Mouse (Mus musculus): ENCODE data around the gene Adamts1. TPM values are rescaled to one million over a fixed set of nuclear protein-coding genes. Genes with fewer than 3 reads are reported as not detected.

Adamts1 gene
- polyA plus RNA-seq, 1 experiment, result 0.47 TPM

DNA sequence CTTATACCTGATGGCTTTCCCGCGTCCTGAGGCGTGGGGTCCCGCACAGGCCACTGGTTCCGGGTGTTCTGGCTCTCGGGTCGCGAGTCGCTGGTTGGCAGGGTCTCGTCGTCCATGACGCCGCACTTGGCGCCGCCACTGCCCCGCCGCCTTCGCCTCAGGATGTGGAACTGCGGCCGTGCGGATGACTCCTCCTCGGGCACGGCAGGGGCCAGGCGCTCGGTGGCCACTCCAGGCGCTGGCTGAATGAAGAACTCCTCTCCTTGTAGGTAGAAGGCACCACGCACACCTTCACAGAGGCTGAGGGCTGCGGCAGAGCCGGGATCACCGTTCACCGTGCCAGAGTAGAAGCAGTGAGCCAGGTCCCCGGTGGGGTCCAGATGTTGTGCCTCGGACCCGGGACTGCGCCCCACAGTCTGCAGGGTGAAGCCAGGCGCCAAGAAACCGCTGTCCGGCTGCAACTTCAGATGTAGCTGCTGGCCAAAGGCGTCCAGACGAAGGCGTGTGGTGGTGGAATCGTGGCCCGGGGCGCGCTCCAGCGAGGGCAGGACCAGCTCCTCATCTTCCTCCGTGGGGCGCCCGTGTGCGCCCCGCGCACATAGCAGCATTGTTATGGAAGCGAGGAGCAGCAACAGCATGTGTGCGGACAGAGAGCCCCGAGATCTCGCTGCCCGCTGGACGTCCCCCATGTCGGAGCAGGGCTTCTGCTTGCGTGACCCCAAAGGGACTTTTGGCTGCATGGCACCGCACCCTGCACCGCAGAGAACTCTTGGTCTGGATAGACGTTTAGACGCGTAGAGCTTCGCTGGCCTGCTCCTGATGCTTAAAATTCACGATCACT is 722 bp downstream of the Adamts1 start:
- Histone ChIP-seq H3K4me1 (ENCODE audit: control insufficient read depth, insufficient read depth, low read length) (0 out of 2 replicates have a peak, but pooled peaks cover 2% of the 10 kb centered on the region), H3K27ac (ENCODE audit: insufficient read depth, low read depth, low read length) (0 out of 2 replicates have a peak overlapping the region, but pooled peaks have one; percentile 15), H3K4me3 (ENCODE audit: insufficient read depth, low read length) (peak overlapping the region; percentile 60)
- TF ChIP-seq CTCF (IDR thresholded peaks at IDR 0.05; ENCODE audit: low read depth, low read length) (no peak), POLR2A (IDR thresholded peaks at IDR 0.05; ENCODE audit: borderline replicate concordance, low read depth, low read length) (no peak)

DNA sequence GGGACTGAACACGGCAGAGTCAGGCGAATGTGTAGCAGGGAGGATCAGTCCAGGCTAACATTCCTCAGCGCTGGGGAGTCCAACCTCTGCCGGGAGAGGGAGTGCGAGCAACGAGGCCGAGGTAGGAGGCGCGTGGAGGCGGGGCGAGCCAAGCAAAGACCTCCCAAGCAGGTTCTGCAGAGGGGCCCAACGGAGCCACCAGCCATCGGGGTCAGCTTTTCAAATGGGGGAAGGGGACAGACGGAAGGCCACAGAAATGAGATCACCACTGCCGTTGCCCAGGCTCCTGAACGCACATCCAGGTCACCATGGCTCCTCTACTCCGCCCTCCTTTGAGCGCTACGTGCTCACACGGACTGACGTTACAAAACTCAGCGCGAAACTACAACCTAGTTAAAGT is 1.7 kb downstream of the Adamts1 start:
- TF ChIP-seq POLR2A (IDR thresholded peaks at IDR 0.05; ENCODE audit: borderline replicate concordance, low read depth, low read length), result no peak
- no peak for TF ChIP-seq CTCF (IDR thresholded peaks at IDR 0.05; ENCODE audit: low read depth, low read length)
- 0 out of 2 replicates have a peak, but pooled peaks cover 2% of the 10 kb centered on the region for H3K4me1 ChIP-seq (ENCODE audit: control insufficient read depth, insufficient read depth, low read length)
- H3K27ac ChIP-seq (ENCODE audit: insufficient read depth, low read depth, low read length), result 0 out of 2 replicates have a peak overlapping the region, but pooled peaks have one; percentile 0
- peak overlapping the region; percentile 60 for H3K4me3 ChIP-seq (ENCODE audit: insufficient read depth, low read length)

DNA sequence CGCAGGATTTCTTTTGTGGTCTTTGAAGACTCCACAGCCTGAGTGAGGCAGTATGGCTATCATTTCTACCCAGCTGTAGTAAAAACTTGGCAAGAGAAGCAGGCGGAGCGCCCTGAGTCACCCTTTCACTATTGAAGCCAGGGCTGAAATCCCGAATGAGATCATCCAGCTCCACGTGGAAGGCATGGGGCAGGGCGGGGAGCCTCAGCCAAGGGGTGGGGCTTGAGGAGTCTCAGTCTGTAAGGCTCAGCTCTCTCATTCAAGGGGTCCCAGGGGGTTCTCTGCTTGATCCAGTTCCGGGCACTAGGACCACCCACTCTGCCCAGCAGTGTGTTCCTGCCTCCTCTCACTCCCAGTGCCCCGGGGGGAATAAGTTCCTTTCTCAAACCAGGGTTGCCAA is 2.2 kb downstream of the Adamts1 start:
- H3K4me3 ChIP-seq (ENCODE audit: insufficient read depth, low read length), result peak overlapping the region; percentile 60
- H3K4me1 ChIP-seq (ENCODE audit: control insufficient read depth, insufficient read depth, low read length), result 0 out of 2 replicates have a peak, but pooled peaks cover 2% of the 10 kb centered on the region
- no peak overlapping the region for H3K27ac ChIP-seq (ENCODE audit: insufficient read depth, low read depth, low read length)
- TF ChIP-seq POLR2A (IDR thresholded peaks at IDR 0.05; ENCODE audit: borderline replicate concordance, low read depth, low read length) (no peak), CTCF (IDR thresholded peaks at IDR 0.05; ENCODE audit: low read depth, low read length) (no peak)

DNA sequence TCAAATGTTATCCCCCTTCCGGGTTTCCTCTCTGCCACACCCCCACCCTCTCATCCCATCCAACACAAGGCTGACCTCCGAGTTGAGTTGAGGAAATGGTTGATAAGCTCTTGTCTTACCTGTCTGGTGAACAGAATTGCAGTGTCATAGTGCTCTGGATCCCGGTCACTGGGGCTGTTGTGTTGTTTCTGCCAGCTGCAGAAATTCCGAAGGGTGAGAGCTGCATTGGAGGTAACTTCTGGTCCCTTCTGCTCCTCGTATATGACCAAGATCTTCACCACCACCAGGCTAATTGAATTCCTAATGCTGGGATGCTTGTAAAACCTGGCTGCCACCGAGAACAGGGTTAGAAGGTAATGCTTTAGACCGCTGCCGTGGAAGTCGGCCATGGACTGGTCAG is 2.9 kb downstream of the Adamts1 start:
- Histone ChIP-seq H3K4me3 (ENCODE audit: insufficient read depth, low read length) (peak overlapping the region; percentile 13; the same call in 1 of the 2 replicates), H3K27ac (ENCODE audit: insufficient read depth, low read depth, low read length) (no peak overlapping the region), H3K4me1 (ENCODE audit: control insufficient read depth, insufficient read depth, low read length) (0 out of 2 replicates have a peak, but pooled peaks cover 2% of the 10 kb centered on the region)
- TF ChIP-seq POLR2A (IDR thresholded peaks at IDR 0.05; ENCODE audit: borderline replicate concordance, low read depth, low read length) (no peak), CTCF (IDR thresholded peaks at IDR 0.05; ENCODE audit: low read depth, low read length) (no peak)

DNA sequence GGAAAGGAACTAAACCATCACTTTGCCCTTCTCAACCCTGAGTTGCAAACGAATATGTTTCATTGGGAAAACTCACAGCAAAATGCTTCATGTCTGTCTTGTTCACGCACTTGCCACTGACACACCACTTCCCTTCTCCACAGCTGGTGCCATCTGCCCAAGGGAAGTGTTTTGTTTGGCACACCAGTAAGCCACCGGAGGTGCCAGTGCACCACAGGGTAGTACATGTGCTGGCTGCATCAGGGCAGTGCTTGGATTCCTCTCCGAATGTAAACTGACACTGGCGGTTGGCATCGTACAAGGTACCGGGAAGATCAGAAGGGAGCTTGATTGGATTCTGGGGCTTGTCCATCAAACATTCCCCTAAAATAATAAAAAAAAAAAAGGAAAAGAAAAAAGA is 4.6 kb downstream of the Adamts1 start:
- TF ChIP-seq POLR2A (IDR thresholded peaks at IDR 0.05; ENCODE audit: borderline replicate concordance, low read depth, low read length) (no peak), CTCF (IDR thresholded peaks at IDR 0.05; ENCODE audit: low read depth, low read length) (no peak)
- Histone ChIP-seq H3K27ac (ENCODE audit: insufficient read depth, low read depth, low read length) (no peak overlapping the region), H3K4me3 (ENCODE audit: insufficient read depth, low read length) (no peak overlapping the region), H3K4me1 (ENCODE audit: control insufficient read depth, insufficient read depth, low read length) (no peaks in the 10 kb centered on the region)

DNA sequence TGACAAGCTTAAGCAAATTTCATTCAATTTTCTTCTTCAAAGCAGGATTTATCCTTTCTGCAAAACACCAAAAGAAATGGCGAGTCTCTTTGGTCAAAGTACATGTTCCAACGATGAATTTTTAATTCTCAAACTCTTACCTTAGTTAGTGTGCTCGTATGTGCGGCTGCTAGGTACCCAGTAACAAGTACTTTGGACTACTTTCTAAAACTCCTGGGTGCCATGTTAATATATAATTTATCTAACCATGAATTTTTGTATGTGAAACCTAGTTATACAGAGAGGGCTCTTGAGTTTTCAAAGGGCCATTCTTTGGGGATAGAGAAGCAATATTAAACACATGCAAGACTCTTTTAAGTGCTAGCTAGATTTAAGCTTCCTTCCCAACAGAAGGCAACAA is 5.8 kb downstream of the Adamts1 start:
- no peaks in the 10 kb centered on the region for H3K4me1 ChIP-seq (ENCODE audit: control insufficient read depth, insufficient read depth, low read length)
- H3K4me3 ChIP-seq (ENCODE audit: insufficient read depth, low read length), result no peak overlapping the region
- no peak overlapping the region for H3K27ac ChIP-seq (ENCODE audit: insufficient read depth, low read depth, low read length)
- TF ChIP-seq POLR2A (IDR thresholded peaks at IDR 0.05; ENCODE audit: borderline replicate concordance, low read depth, low read length) (no peak), CTCF (IDR thresholded peaks at IDR 0.05; ENCODE audit: low read depth, low read length) (no peak)

DNA sequence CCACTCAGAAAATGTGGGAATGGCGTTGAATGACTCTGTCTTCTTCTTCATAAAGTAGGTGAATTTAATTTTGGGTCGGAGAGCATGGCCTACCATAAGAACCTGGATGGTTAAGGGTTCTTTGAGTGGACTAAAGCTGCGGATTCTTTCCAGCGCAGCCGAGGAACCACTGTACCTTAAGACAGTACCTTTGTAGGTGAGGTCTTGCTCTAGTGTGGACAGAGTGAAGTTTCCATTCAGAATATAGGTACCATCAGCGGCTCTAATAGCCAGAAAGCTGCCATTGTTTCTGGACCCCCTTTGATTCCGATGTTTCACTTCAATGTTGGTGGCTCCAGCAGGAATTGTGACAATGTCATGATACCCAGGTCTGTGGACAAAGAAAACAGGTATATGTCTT is 7.2 kb downstream of the Adamts1 start:
- H3K4me3 ChIP-seq (ENCODE audit: insufficient read depth, low read length), result no peak overlapping the region
- no peak for TF ChIP-seq CTCF (IDR thresholded peaks at IDR 0.05; ENCODE audit: low read depth, low read length)
- TF ChIP-seq POLR2A (IDR thresholded peaks at IDR 0.05; ENCODE audit: borderline replicate concordance, low read depth, low read length), result no peak
- no peak overlapping the region for H3K27ac ChIP-seq (ENCODE audit: insufficient read depth, low read depth, low read length)
- no peaks in the 10 kb centered on the region for H3K4me1 ChIP-seq (ENCODE audit: control insufficient read depth, insufficient read depth, low read length)

DNA sequence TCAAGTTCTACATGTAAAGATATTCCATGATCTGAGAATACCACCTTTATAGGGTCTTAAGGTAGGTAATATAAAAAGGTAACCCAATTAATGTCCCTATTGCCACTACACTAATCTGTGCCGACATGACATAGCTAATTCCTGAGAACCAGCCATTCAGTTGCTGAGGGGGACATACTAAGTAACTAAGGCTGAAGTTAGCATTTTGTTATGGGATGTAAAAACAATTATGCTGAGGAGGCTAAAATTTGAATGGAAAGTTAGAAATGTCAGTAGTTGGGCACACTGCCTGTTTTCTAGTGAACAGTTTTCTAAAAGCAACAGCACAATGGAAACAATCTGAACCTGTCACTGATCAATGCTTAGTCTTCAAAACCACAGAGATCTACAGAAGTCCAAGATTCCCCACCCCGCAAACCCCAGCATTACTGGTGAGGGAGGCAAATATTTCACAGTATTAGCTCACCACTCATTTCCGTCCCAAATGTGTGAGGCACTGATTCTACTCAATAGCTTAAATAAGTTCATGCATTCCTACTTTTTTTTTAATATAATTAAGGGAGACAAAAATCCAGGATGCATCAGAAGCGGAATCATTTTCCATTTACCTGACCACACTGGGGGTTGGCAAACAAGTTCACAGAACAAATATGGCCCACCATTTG is 9.6 kb downstream of the Adamts1 start:
- Histone ChIP-seq H3K4me1 (ENCODE audit: control insufficient read depth, insufficient read depth, low read length) (no peaks in the 10 kb centered on the region), H3K27ac (ENCODE audit: insufficient read depth, low read depth, low read length) (no peak overlapping the region), H3K4me3 (ENCODE audit: insufficient read depth, low read length) (no peak overlapping the region)
- no peak for TF ChIP-seq POLR2A (IDR thresholded peaks at IDR 0.05; ENCODE audit: borderline replicate concordance, low read depth, low read length)
- no peak for TF ChIP-seq CTCF (IDR thresholded peaks at IDR 0.05; ENCODE audit: low read depth, low read length)

DNA sequence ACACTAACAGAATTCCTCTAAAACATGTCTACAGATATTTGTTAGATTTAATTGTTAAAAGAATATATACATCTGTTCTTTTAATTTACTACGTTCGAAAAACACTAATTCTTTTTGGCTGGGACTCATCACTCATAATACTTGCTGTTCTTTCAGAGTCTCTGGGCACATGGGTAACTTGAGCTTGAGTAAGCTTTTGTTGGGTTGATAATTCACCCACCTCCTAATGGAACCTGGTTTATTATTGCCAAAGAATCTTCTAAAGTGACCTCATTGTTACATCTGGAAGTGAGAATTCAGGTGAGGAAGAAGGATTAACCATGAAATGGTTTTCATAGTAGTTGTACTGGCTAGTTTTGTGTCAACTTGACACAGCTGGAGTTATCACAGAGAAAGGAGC is 21.8 kb downstream of the Adamts1 start:
- Histone ChIP-seq H3K4me1 (ENCODE audit: control insufficient read depth, insufficient read depth, low read length) (no peaks in the 10 kb centered on the region), H3K4me3 (ENCODE audit: insufficient read depth, low read length) (no peak overlapping the region), H3K27ac (ENCODE audit: insufficient read depth, low read depth, low read length) (no peak overlapping the region)
- TF ChIP-seq CTCF (IDR thresholded peaks at IDR 0.05; ENCODE audit: low read depth, low read length), result no peak
- no peak for TF ChIP-seq POLR2A (IDR thresholded peaks at IDR 0.05; ENCODE audit: borderline replicate concordance, low read depth, low read length)

DNA sequence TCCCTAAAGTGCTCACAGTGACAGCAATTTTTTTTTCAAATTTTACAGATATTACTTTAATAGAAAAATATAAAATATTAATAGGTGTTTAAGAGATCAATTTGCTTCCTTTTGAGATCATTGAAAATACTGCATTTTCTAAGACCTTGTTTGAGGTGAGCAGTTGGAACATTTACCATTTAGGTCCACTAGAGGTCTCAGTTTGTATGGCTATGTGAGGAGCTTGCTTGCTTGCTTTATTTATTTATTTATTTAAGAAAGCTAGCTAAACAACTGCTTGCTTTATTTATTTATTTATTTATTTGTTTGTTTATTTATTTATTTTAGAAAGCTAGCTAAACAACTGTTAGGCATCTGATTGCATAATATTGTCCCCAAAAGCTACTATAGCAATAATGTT is 23.1 kb downstream of the Adamts1 start:
- TF ChIP-seq CTCF (IDR thresholded peaks at IDR 0.05; ENCODE audit: low read depth, low read length) (no peak), POLR2A (IDR thresholded peaks at IDR 0.05; ENCODE audit: borderline replicate concordance, low read depth, low read length) (no peak)
- Histone ChIP-seq H3K4me3 (ENCODE audit: insufficient read depth, low read length) (no peak overlapping the region), H3K27ac (ENCODE audit: insufficient read depth, low read depth, low read length) (no peak overlapping the region), H3K4me1 (ENCODE audit: control insufficient read depth, insufficient read depth, low read length) (no peaks in the 10 kb centered on the region)

Measured in bone marrow macrophage, adult 2 months (primary cell).